Mouse (Mus musculus) erythroblast, embryonic 14.5 days (primary cell): ENCODE results near the gene Twist1. TPM values are rescaled to one million over a fixed set of nuclear protein-coding genes. Genes with fewer than 3 reads are reported as not detected.

Experiments
- H3K27me3 ChIP-seq: 2 replicates; pipeline ENCODE4 v1.6.1; 2012; ENCODE audit warnings: inconsistent platforms; ENCODE audit not compliant: control insufficient read depth
- H3K36me3 ChIP-seq: 2 replicates; pipeline ENCODE4 v1.6.1; 2012; ENCODE audit warnings: mild to moderate bottlenecking, inconsistent platforms; ENCODE audit not compliant: control insufficient read depth
- H3K4me1 ChIP-seq: 2 replicates; pipeline ENCODE4 v1.6.1; 2012; ENCODE audit warnings: inconsistent platforms; ENCODE audit not compliant: control insufficient read depth
- H3K4me3 ChIP-seq: replicated peaks from 2 replicates; pipeline ENCODE3; 2012; ENCODE audit warnings: moderate library complexity, mild to moderate bottlenecking, inconsistent platforms
- H3K9me3 ChIP-seq: 2 replicates; pipeline ENCODE4 v1.6.1; 2012; ENCODE audit warnings: low read length, inconsistent platforms, mixed read lengths; ENCODE audit not compliant: control insufficient read depth
- GATA1 ChIP-seq: IDR thresholded peaks from 2 replicates; pipeline ENCODE4 v1.6.1; 2012; ENCODE audit warnings: low read length, inconsistent platforms, mixed read lengths
- TAL1 ChIP-seq: IDR thresholded peaks from 3 replicates; pipeline ENCODE4 v1.6.1; 2012; ENCODE audit warnings: low read length, inconsistent platforms, mixed read lengths
- polyA plus RNA-seq: library from polyadenylated mRNA; stranded (reverse); fragments of >175 nt; gene quantifications from 2 replicates; pipeline ENCODE4 v1.2.3, GENCODE M21; 2012

The Twist1 gene
- polyA plus RNA-seq, 1 experiment: not detected

- Histone ChIP-seq H3K36me3 (no peaks in the 10 kb centered on the region), H3K4me3 (no peak overlapping the region), H3K27me3 (peaks cover 94% of the 10 kb centered on the region), H3K4me1 (no peaks in the 10 kb centered on the region), H3K9me3 (no peaks in the 10 kb centered on the region)
- no peak for TF ChIP-seq TAL1
- TF ChIP-seq GATA1: no peak
These were observed 7.0 kb downstream of the Twist1 start for GRCm38 (mm10) chr12:33964427-33964826.

DNA sequence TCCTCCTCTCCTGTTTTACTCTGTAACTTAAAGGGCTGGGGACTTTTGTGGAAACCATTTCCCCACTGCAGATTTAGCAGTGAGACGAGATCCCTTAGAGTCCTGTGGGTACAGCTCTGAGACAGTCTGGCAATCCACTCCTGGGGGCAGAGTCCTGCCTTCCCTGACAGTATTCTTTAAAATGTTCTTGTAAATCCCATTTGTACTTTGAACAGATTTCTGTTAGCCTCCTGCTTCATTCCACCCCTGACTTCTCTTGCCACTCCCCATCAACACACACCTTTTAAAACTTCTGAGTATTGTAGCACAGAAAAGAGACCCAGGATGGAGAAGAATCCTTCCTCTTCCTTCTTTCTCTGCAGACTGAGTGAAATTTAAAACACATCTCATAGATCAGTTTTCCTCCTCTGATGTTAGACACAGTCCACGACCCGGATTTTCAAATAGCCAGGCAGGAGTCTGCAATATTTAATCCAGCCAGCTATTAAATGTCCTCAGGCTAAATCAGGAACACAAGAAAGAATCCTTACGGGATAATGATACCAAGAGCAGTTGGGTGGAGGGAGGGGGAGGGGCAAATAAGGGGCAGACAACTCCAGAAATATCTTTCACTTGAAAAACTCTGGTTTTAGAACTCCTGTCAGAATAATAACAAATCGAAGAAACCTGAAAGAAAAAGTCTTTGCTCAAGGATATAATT lies 8.3 kb downstream of the Twist1 start:
- Histone ChIP-seq H3K4me3 (no peak overlapping the region), H3K4me1 (no peaks in the 10 kb centered on the region), H3K27me3 (peaks cover 87% of the 10 kb centered on the region), H3K36me3 (no peaks in the 10 kb centered on the region), H3K9me3 (no peaks in the 10 kb centered on the region)
- TF ChIP-seq GATA1: no peak

DNA sequence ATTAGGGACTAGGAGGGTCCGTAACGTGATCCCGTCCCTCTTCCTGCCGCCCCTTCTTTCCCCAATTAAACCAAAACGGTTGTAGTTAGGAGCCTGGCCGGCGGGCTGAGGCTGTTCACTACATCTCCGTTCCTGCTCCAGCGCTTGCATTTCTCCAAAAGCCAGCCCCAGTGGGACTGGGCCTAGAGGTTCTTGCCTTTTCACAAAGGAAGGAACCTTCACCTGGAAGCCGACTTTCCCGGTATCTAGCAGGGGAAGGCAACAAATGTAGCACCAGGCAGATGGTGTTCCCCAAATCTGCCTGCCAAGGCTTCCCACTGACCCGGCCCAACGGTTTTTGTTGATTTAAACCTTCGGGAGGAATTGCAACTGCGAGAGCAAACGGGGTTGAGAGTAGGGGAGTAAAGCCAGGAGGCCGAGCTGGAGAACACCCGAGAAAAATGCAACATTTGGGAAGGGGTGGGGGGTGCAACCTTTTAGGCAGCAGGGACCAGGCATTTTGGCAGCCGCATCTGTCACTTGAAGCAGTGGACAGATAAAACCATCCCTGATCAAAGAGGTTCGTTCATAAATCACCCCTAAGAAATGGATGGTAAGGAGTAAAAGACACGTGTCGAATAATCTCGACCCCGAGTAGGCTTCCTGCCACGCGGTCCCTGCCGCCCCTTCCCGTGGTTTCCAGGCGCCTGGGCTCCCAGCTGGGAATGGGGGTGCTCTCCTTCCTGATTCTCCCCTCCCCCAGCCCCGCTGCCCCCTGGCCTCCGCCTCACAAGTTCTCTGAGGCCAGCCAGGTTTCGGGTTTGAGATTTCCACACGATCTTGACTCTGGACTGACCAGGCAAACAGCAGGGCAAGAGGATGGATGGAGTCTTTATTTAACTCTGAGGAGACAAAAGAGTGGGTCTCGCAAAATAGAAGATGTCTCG lies 9.3 kb downstream of the Twist1 start:
- H3K36me3 ChIP-seq: no peaks in the 10 kb centered on the region
- TF ChIP-seq TAL1 (no peak), GATA1 (no peak)
- H3K9me3 ChIP-seq: no peaks in the 10 kb centered on the region
- H3K4me1 ChIP-seq: no peaks in the 10 kb centered on the region
- H3K27me3 ChIP-seq: peaks cover 80% of the 10 kb centered on the region
- no peak overlapping the region for H3K4me3 ChIP-seq

DNA sequence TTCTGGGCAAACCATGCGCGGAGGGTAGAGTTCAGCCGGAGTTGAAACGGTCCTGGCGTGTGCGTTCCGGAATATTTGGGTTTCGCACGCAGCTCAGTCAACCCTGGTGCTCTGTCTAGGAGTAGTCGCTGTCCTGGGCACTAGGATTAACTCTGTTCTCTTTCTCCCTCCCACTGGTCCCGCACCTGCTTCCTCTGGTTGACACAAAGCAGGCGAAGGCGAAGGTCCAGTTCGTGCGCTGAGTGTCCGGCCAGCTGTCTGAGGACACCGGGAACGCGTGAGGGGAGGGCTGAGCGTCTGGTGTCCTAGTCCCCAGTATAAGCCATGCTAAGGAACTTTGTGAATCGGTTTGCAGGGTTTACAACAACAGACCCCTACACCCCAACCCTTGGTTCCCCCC lies 10.0 kb downstream of the Twist1 start:
- Histone ChIP-seq H3K4me3 (no peak overlapping the region), H3K27me3 (peaks cover 72% of the 10 kb centered on the region), H3K9me3 (no peaks in the 10 kb centered on the region), H3K36me3 (no peaks in the 10 kb centered on the region), H3K4me1 (no peaks in the 10 kb centered on the region)
- TF ChIP-seq GATA1 (no peak), TAL1 (no peak)

DNA sequence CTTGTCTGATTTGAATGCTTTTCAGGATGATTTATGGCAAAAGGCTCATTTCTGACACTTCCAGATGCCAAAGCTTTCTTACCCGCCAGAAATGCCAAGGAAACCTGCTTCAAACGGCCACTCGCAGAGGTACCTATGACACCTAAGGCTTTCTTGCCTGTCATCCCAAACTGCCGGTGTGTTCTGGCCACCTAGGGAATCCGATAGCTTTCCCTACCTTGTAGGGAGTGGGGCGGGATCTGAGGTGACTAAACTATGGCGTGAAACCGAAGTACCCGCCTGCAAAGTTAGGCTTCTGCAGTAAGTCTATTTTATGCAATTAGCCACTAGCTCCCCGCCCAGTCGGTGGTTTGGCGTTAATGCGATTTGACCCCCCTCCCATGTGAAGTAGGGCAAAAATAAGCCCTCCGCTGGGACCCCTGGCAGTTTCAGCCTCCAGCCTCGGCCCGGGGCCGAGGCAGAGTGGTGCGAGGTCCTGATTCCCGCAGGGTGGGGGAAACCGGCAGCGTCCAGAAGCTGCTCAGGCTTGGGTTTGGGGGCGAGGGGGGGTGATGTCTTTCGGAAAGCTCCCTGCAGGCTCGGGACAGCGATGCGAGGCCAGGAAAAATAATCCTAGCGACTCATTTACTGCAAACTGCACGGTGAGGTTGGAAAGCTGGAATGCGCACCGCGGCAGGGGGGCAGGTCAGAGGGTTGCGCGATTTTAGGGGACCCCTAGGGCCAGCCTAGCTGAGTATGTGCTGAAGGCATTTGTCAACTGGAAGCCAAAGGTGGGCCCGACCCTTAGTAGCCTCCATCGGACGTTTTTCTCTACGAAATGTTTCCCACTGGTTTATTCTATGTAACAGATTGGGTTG lies 10.8 kb downstream of the Twist1 start:
- H3K36me3 ChIP-seq: no peaks in the 10 kb centered on the region
- no peaks in the 10 kb centered on the region for H3K9me3 ChIP-seq
- no peak overlapping the region for H3K4me3 ChIP-seq
- TF ChIP-seq TAL1 (no peak), GATA1 (no peak)
- H3K4me1 ChIP-seq: no peaks in the 10 kb centered on the region
- peaks cover 65% of the 10 kb centered on the region for H3K27me3 ChIP-seq

GRCm38 (mm10) chr12:33968898-33969178 lies 11.4 kb downstream of the Twist1 start:
- Histone ChIP-seq H3K4me3 (no peak overlapping the region), H3K36me3 (no peaks in the 10 kb centered on the region), H3K4me1 (no peaks in the 10 kb centered on the region), H3K9me3 (no peaks in the 10 kb centered on the region), H3K27me3 (peaks cover 59% of the 10 kb centered on the region)
- no peak for TF ChIP-seq GATA1
- no peak for TF ChIP-seq TAL1

DNA sequence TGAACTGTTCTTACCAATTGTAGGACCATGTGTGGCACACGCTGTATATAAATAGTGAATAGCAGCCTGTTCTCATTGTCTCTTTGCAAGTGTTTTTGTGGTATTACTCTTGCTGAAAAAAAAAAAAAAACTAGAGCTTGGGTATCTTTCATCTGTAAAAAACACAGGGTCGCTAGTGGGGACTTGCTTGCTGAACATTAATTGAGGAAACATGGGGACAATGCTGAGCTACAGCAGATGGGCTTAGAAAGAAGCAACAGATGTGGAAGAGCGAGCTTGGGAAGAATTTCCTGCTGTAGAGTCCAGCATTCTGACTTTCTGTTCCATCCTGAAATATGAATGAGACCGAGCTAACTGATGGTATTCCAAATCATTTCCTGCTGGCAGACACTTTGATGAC lies 22.7 kb downstream of the Twist1 start:
- H3K36me3 ChIP-seq: no peaks in the 10 kb centered on the region
- no peak overlapping the region for H3K4me3 ChIP-seq
- H3K27me3 ChIP-seq: no peaks in the 10 kb centered on the region
- TF ChIP-seq GATA1 (no peak), TAL1 (no peak)
- H3K9me3 ChIP-seq: no peaks in the 10 kb centered on the region
- H3K4me1 ChIP-seq: no peaks in the 10 kb centered on the region

DNA sequence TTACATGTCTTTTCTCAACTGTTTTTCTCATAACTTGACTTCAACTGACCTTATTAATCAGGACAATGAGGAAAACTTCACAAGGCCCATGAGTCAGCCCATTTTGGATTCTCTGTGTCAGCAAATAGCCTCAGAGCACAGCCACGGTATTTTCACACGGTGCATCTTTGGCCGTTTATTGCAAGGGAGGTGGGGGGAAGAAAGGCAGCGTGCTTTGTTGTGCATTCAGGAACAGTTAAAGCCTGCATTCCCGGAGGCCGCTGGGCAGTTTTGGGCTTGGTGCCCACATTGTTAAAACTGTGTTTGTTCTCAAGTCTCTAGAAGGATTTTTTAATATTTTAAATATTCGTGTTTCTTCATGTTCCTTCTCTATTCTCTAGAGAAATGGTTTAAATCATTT lies 24.0 kb downstream of the Twist1 start:
- Histone ChIP-seq H3K36me3 (no peaks in the 10 kb centered on the region), H3K9me3 (no peaks in the 10 kb centered on the region), H3K27me3 (no peaks in the 10 kb centered on the region), H3K4me3 (no peak overlapping the region), H3K4me1 (no peaks in the 10 kb centered on the region)
- TF ChIP-seq GATA1: no peak
- no peak for TF ChIP-seq TAL1

DNA sequence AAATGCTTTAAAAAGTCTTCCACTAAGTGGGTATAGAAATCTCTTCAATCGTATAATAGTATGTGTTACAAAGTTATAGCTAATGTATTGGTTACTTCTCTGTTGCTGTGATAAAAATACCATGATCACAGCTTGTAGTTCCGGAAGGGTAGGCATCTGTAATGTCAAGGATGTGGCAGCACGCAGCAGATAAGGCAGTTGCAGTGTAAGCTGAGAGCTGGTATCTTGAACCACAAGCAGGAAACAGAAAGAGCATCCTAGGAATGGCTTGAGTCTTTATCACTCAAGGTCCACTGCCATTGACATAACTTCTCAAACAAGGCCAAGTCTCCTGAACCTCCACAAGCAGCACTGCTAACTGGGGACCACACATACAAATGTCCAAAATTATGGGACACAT lies 35.7 kb downstream of the Twist1 start:
- no peak overlapping the region for H3K4me3 ChIP-seq
- no peaks in the 10 kb centered on the region for H3K36me3 ChIP-seq
- H3K9me3 ChIP-seq: no peaks in the 10 kb centered on the region
- no peak for TF ChIP-seq TAL1
- TF ChIP-seq GATA1: no peak
- no peaks in the 10 kb centered on the region for H3K27me3 ChIP-seq
- H3K4me1 ChIP-seq: no peaks in the 10 kb centered on the region

Other genes with a start within 250 kb of the Twist1 start
- not detected in 2 replicates for gene Ferd3l, start 29.2 kb upstream of the Twist1 start, polyA plus RNA-seq